Mouse (Mus musculus) liver, embryonic 12.5 days (tissue): Measurements from ENCODE around the gene Morc1. TPM values are rescaled to one million over a fixed set of nuclear protein-coding genes. Genes with fewer than 3 reads are reported as not detected.

Source experiments
- ATAC-seq: fragments of 200-750 bp; cut with Nextera tagmentation; 2 replicates; pipeline ENCODE4 v1.8.0; 2017; ENCODE audit warnings: moderate number of reproducible peaks, mild to moderate bottlenecking, moderate library complexity
- H3K27ac ChIP-seq: fragments of 300-500 bp; sonication (generic); 2 replicates; pipeline ENCODE4 v1.5.1; 2016; ENCODE audit warnings: mild to moderate bottlenecking
- H3K27me3 ChIP-seq: fragments of 300-500 bp; sonication (generic); replicated peaks from 2 replicates; pipeline ENCODE4 v1.6.1; 2016; ENCODE audit warnings: mild to moderate bottlenecking, moderate library complexity
- H3K36me3 ChIP-seq: fragments of 300-500 bp; sonication (generic); 2 replicates; pipeline ENCODE4 v1.6.1; 2016; ENCODE audit warnings: mild to moderate bottlenecking, moderate library complexity
- H3K4me1 ChIP-seq: fragments of 300-500 bp; sonication (generic); 2 replicates; pipeline ENCODE4 v1.6.1; 2016
- H3K4me2 ChIP-seq: fragments of 300-500 bp; sonication (generic); 2 replicates; pipeline ENCODE4 v1.6.1; 2016; ENCODE audit warnings: mild to moderate bottlenecking, moderate library complexity
- H3K4me3 ChIP-seq: fragments of 300-500 bp; sonication (generic); 2 replicates; pipeline ENCODE4 v1.5.1; 2016; ENCODE audit warnings: mild to moderate bottlenecking, moderate library complexity
- H3K9ac ChIP-seq: fragments of 300-500 bp; sonication (generic); 2 replicates; pipeline ENCODE4 v1.6.1; 2016; ENCODE audit warnings: mild to moderate bottlenecking, moderate library complexity
- H3K9me3 ChIP-seq: fragments of 300-500 bp; sonication (generic); replicated peaks from 2 replicates; pipeline ENCODE4 v1.6.1; 2016; ENCODE audit warnings: mild to moderate bottlenecking, moderate library complexity
- WGBS: fragments of 180-500 bp; shearing (Covaris S2); methylation state at CpG from one replicate; pipeline ENCODE4 v1.1.7; 2016; ENCODE audit not compliant: insufficient replicate concordance; 5-methylcytosine and 5-hydroxymethylcytosine counted together
- polyA plus RNA-seq: library from polyadenylated mRNA; unstranded; fragments of >200 nt; fragmentation: Nextera tagmentation; extraction: Ambion mirVana; gene quantifications from 2 replicates; pipeline ENCODE4 v1.2.1, GENCODE M21; 2016

Morc1 gene
- polyA plus RNA-seq, 1 experiment from 2014 or later = not detected

GRCm38 (mm10) chr16:48671696-48672095, 240.7 kb downstream of the Morc1 start:
- 36% methylated on average over 5 of the region's 5 CpGs for WGBS
- H3K9ac ChIP-seq = no peak overlapping the region
- no peak overlapping the region for H3K4me3 ChIP-seq
- H3K27ac ChIP-seq = no peak overlapping the region
- H3K9me3 ChIP-seq = no peaks in the 10 kb centered on the region
- no peaks in the 10 kb centered on the region for H3K27me3 ChIP-seq
- no peaks in the 10 kb centered on the region for H3K36me3 ChIP-seq
- no peak for ATAC-seq
- no peaks in the 10 kb centered on the region for H3K4me1 ChIP-seq
- no peak overlapping the region for H3K4me2 ChIP-seq

- H3K4me2 ChIP-seq = no peak overlapping the region
- no peaks in the 10 kb centered on the region for H3K27me3 ChIP-seq
- no peak overlapping the region for H3K4me3 ChIP-seq
- no peaks in the 10 kb centered on the region for H3K9me3 ChIP-seq
- no peak for ATAC-seq
- H3K36me3 ChIP-seq = no peaks in the 10 kb centered on the region
- no peaks in the 10 kb centered on the region for H3K4me1 ChIP-seq
- no peak overlapping the region for H3K9ac ChIP-seq
- no peak overlapping the region for H3K27ac ChIP-seq
- 54% methylated on average over 3 of the region's 3 CpGs for WGBS
These were observed 241.6 kb downstream of the Morc1 start for GRCm38 (mm10) chr16:48672664-48673063.

- no peaks in the 10 kb centered on the region for H3K27me3 ChIP-seq
- no peaks in the 10 kb centered on the region for H3K4me1 ChIP-seq
- no peaks in the 10 kb centered on the region for H3K36me3 ChIP-seq
- no peak overlapping the region for H3K4me3 ChIP-seq
- no peaks in the 10 kb centered on the region for H3K9me3 ChIP-seq
- ATAC-seq = no peak
- H3K4me2 ChIP-seq = no peak overlapping the region
- no peak overlapping the region for H3K27ac ChIP-seq
- no peak overlapping the region for H3K9ac ChIP-seq
- WGBS = 12% methylated on average over 10 of the region's 10 CpGs
These were observed 244.6 kb downstream of the Morc1 start for GRCm38 (mm10) chr16:48675607-48676006.

GRCm38 (mm10) chr16:48676205-48676604, 245.2 kb downstream of the Morc1 start:
- Histone ChIP-seq H3K4me3 (no peak overlapping the region), H3K4me1 (no peaks in the 10 kb centered on the region), H3K27ac (no peak overlapping the region), H3K9me3 (no peaks in the 10 kb centered on the region), H3K9ac (no peak overlapping the region), H3K4me2 (no peak overlapping the region), H3K27me3 (no peaks in the 10 kb centered on the region), H3K36me3 (no peaks in the 10 kb centered on the region)
- ATAC-seq = no peak
- WGBS = 57% methylated on average over 2 of the region's 2 CpGs

GRCm38 (mm10) chr16:48677381-48677780, 246.3 kb downstream of the Morc1 start:
- 64% methylated on average over 5 of the region's 5 CpGs for WGBS
- Histone ChIP-seq H3K27me3 (no peaks in the 10 kb centered on the region), H3K4me1 (no peaks in the 10 kb centered on the region), H3K9me3 (no peaks in the 10 kb centered on the region), H3K36me3 (no peaks in the 10 kb centered on the region), H3K4me3 (no peak overlapping the region), H3K27ac (no peak overlapping the region), H3K4me2 (no peak overlapping the region), H3K9ac (no peak overlapping the region)
- no peak for ATAC-seq

- no peak overlapping the region for H3K9ac ChIP-seq
- no peaks in the 10 kb centered on the region for H3K27me3 ChIP-seq
- no peak overlapping the region for H3K4me2 ChIP-seq
- no peaks in the 10 kb centered on the region for H3K4me1 ChIP-seq
- H3K36me3 ChIP-seq = no peaks in the 10 kb centered on the region
- H3K9me3 ChIP-seq = no peaks in the 10 kb centered on the region
- no peak for ATAC-seq
- no peak overlapping the region for H3K27ac ChIP-seq
- no peak overlapping the region for H3K4me3 ChIP-seq
- 23% methylated on average over 1 of the region's 1 CpGs for WGBS
These were observed 247.0 kb downstream of the Morc1 start for GRCm38 (mm10) chr16:48678029-48678428.

Other genes starting within 250 kb of the Morc1 start
- 0.19 TPM in 1 of 2 replicates, not detected in the other for gene Dppa4, start 147.5 kb upstream of the Morc1 start, polyA plus RNA-seq
- gene Dppa2, start 127.3 kb upstream of the Morc1 start, polyA plus RNA-seq = not detected in 2 replicates
- not detected in 2 replicates for gene Gm5485, start 18.8 kb upstream of the Morc1 start, polyA plus RNA-seq